Mouse (Mus musculus) monocyte, adult 5-6 weeks (primary cell): ENCODE data around the gene Hoxc5. TPM values are rescaled to one million over a fixed set of nuclear protein-coding genes. Genes with fewer than 3 reads are reported as not detected.

ENCODE experiments used
- ATAC-seq: fragments of 153-309, 156-312 bp; replicated peaks from 2 replicates; pipeline ENCODE4 v1.8.0; 2017; ENCODE audit warnings: mild to moderate bottlenecking; ENCODE audit not compliant: low TSS enrichment, insufficient number of reproducible peaks, severe bottlenecking, poor library complexity, low FRiP score
- total RNA-seq: library from RNA; stranded (forward); fragments of 200-1000, 200-491, 200-594 nt; gene quantifications from 3 replicates; pipeline ENCODE4 v1.2.3, GENCODE M21; 2017

The Hoxc5 gene
- total RNA-seq, 1 experiment from 2014 or later, result not detected

- no peak for ATAC-seq
These were observed 34.1 kb downstream of the Hoxc5 start for GRCm38 (mm10) chr15:103001370-103001769.

- ATAC-seq, result no peak
These were observed 34.9 kb downstream of the Hoxc5 start for GRCm38 (mm10) chr15:103002156-103002555.

DNA sequence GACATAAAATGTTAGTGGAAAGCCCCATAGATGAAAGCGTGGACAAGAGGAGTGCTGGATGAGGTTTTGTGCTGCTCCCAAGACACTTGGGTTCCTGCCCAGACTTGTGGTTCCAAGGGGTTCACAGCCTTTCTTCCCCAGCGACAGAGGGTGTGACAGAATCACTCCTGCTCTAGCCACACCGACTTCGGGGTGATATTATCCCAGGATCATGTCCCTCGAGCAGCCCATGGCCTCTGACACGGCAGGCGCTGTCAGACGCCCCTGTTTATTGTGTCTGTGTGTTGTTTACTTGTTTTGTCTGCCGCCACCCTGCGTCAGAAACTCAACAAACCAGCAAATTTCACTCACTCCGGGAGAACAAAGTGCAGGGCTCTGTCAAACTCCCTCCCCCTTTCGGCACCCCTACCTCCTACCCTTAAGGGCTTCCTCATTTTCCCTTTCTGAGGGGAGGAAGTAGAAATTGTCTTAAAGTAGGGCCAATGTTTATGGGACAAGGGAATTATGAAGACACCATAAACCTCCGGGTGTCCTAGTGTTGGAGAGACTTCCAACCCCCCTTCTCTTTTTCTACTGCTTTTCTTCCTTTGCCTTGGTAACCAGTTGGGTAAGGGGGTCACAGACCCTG lies 35.7 kb downstream of the Hoxc5 start:
- ATAC-seq, result no peak

DNA sequence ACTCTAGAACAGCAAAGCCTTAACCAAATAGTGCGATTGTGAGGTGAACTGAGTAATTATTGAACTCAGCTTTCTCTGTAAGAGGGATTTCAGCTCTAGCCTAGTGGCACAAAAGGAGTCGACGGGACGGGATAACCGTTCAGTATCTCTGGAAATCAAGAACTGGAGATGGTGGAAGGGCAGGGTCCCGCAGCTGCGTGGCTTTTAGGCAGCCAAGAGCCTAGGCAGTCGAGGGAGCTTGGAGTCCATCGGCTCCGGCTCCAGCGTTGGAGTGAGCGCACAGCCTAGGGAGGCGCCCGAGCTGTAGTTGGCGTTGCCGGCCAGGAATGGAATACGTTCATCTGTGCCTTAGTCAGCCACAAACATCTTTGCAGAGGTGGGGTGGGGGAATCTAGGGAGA lies 38.1 kb downstream of the Hoxc5 start:
- ATAC-seq, result no peak

DNA sequence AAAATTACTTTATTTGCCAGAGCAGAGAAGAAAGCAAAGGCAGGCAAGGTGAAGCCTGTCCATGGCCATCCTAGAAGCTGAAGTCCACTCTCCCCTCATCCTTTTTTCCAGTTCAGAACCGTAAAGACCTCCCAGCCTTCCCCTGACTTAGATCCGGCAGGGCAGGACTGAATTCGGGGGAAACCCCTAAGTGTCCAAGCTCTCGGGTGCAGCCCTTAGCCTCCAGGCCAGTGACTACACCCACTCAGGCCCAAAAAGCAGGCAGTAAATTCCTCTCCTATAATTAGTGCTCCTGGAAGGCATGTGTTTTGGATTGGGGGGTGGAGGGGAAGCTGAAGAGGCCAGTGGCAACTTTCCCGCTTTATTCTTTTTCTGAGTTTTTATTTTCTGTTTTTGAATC lies 38.6 kb downstream of the Hoxc5 start:
- ATAC-seq, result no peak

- ATAC-seq, result no peak
These were observed 39.1 kb downstream of the Hoxc5 start for GRCm38 (mm10) chr15:103006326-103006725.

DNA sequence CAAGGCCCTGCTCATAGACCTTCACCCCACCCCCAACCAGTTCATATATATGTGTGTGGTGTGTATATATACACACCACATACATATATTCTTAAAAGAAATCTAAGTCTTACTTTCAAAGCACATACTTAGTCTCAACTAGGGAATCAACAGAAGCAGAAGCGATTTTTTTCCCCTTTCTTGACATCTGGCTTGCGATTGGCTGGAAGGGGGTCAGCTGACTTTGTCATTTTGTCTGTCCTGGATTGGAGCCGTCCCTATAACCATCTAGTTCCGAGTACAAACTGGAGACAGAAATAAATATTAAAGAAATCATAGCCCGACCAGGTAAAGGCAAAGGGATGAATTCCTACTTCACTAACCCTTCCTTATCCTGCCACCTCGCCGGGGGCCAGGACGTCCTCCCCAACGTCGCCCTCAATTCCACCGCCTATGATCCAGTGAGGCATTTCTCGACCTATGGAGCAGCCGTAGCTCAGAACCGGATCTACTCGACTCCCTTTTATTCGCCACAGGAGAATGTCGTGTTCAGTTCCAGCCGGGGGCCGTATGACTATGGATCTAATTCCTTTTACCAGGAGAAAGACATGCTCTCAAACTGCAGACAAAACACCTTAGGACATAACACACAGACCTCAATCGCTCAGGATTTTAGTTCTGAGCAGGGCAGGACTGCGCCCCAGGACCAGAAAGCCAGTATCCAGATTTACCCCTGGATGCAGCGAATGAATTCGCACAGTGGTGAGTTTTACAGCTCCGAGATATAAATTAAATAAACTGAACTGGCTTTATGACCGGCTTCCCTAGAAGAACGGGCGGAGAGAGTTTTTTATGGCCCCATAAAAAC lies 42.2 kb downstream of the Hoxc5 start:
- ATAC-seq, result no peak

- no peak for ATAC-seq
These were observed 43.0 kb downstream of the Hoxc5 start for GRCm38 (mm10) chr15:103010112-103010846.

- no peak for ATAC-seq
These were observed 43.8 kb downstream of the Hoxc5 start for GRCm38 (mm10) chr15:103010847-103011555.

DNA sequence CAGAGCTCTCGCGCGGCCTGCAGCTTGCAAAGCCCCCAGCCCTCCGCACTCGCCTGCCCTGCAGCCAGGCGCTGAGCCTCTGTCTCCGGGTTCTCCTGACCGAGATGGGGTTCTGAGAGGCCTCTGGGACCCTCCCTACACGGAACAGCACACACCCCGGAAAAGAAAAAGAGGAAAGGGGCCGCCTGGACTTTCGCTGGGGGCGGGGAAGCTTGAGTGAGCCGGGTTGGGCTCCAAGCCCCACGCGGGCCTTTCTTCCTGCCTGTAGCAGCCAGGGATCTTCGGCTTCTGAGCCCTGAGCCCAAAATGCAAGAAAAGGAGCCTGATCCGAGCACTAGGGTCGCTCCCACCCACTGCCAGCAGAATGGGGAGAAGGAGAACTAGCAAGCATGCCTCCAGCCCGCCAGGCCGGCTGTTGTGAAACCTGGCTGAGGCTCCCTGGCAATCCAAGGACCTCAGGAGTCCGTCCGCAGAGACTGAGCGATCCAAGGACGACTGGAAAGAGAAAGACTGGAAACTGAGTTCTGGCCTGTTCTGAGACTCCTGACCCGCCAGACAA lies 44.8 kb downstream of the Hoxc5 start:
- ATAC-seq, result no peak

GRCm38 (mm10) chr15:103013238-103013984 lies 46.2 kb downstream of the Hoxc5 start:
- no peak for ATAC-seq

DNA sequence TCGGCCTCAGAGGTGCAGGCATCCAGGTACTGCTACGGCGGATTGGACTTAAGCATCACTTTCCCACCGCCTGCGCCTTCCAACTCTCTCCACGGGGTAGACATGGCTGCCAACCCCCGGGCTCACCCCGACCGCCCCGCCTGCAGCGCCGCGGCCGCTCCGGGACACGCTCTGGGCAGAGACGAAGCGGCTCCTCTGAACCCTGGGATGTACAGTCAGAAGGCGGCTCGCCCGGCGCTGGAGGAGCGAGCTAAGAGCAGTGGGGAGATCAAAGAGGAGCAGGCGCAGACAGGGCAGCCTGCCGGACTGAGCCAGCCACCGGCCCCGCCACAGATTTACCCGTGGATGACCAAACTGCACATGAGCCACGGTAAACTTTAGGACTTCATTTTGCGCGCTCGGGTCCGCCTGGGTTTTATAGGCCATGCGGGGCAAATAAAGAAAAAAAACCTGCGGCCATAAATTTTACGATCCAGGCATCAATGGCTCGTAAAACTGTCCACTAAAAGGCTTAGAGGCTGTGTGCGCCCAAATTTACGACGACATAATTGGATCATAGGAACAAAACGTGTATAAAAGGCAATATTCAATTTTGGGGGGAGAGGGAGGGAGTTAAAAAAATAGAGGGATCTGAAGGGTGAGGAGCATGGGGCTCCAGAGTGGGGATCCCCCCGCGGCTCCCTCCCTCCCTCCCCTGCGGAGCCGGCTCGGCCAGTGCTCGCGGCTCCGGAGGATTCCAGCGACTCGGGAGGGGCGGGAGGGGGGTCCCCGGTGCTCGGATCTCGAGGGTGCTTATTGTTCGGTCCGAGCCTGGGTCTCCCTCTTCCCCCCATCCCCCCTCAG lies 47.1 kb downstream of the Hoxc5 start:
- ATAC-seq, result no peak

GRCm38 (mm10) chr15:103015009-103015399 lies 47.8 kb downstream of the Hoxc5 start:
- no peak for ATAC-seq

DNA sequence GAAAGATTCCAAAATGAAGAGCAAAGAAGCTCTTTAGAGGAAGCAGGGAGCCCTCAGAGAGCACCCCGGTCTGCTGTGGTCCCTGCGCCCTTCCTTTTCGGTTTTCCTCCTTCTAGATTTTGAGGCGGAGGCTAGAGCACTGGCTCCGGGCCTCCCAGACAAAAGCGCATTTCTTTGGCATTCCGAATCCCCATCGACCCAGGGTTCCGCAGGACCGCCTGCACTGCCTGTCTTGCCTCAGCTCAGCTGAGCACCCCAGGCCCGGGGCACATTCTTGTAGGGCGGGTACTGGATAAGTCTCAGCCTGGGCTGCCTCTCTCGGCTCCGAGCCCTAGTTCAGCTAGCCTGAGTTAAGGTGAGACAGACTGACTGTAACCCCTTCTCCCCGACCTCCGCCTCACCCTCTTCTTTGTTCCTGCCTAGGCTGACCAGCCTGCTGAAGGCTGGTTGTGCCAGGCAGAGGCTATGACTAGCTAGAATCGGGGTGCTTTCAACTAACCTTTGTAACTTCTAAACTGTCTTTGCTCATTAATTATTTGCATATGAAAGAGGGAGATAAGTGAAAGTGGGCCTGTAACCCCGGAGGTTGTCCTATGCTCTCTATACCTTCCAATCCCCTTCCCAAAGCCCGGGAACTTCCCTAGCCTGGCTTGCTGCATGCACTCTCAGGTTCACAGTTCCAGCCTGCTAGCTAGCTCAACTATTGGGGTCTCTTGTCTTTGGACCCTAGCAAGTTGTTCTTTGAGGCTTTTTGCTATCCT lies 48.3 kb downstream of the Hoxc5 start:
- ATAC-seq, result no peak

GRCm38 (mm10) chr15:103018636-103019035 lies 51.4 kb downstream of the Hoxc5 start, which contains the start of gene Hoxc4:
Gene Hoxc4, plus strand, starts transcription at chr15:103018934.
- ATAC-seq, result no peak

DNA sequence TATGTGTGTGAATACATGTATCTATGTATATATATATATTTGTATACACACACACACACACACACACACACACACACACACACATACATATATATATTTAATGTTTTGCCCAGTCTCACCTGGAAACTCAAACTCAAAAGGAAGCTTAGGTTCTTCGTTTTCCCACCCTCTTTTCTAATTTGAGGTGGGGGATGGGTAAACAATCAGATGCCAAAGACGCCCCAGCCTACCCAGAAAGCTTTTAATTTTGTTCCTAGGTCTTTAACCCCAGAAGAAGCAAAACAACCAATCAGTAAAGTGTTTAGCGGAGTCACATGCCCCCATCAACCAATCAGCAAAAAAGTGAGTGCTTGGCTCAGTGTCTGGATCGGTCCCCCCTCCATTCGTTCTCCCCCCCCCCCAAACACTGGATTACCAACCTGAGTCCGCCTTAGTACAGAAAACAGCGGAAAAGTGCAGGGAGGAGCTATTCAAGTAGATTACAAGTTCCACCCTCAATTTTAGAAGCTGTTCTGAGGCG lies 53.7 kb downstream of the Hoxc5 start:
- ATAC-seq, result no peak
